In genomic region chr13:53442168-53442980, GRCm38 (mm10) we compare ENCODE assay signal across 8 mouse cellular contexts. TPM values are rescaled to one million over a fixed set of nuclear protein-coding genes. Genes with fewer than 3 reads are reported as not detected.
DNase-seq lines count a peak whose midpoint lies in the region; ATAC-seq and TF ChIP-seq lines count a peak whose summit lies in the region.

No protein-coding gene starts in this region.

- H3K4me1 ChIP-seq in embryonic fibroblast, embryonic 13.5 days (ENCODE audit: control insufficient read depth, insufficient read depth, low read length), result no peaks in the 10 kb centered on the region
- peaks cover 3% of the 10 kb centered on the region; the same call in 1 of the 2 replicates for H3K4me1 ChIP-seq in hindbrain, postnatal 0 days (ENCODE audit: insufficient read depth, low read length)
- H3K4me1 ChIP-seq in liver, adult 2 months (ENCODE audit: control insufficient read depth, insufficient read depth, low read length), result no peaks in the 10 kb centered on the region

- H3K27ac ChIP-seq in embryonic fibroblast, embryonic 13.5 days (ENCODE audit: insufficient read depth, low read length), result no peak overlapping the region
- H3K27ac ChIP-seq in hindbrain, postnatal 0 days, result no peak overlapping the region
- no peak overlapping the region for H3K27ac ChIP-seq in liver, adult 2 months (replicated peaks; ENCODE audit: insufficient read depth, low read depth, low read length)

- no peaks in the 10 kb centered on the region for H3K9me3 ChIP-seq in hindbrain, postnatal 0 days (ENCODE audit: low read length)

- no peak for TF ChIP-seq POLR2A in embryonic fibroblast, embryonic 13.5 days (IDR thresholded peaks at IDR 0.05; ENCODE audit: low read depth, low read length)
- no peak for TF ChIP-seq POLR2A in liver, adult 2 months (IDR thresholded peaks at IDR 0.05; ENCODE audit: extremely low read depth, insufficient read depth, low read length)

- H3K9ac ChIP-seq in hindbrain, postnatal 0 days (replicated peaks; ENCODE audit: low read length), result no peak overlapping the region
- H3K9ac ChIP-seq in liver, adult 2 months (ENCODE audit: low read depth, low read length), result no peak overlapping the region

- peak; percentile 77 for ATAC-seq in hindbrain, postnatal 0 days

- intact Hi-C loops in gastrocnemius, postnatal 36 days (cut with DNase I), result no loop called here

- no peaks in the 10 kb centered on the region for H3K27me3 ChIP-seq in hindbrain, postnatal 0 days (ENCODE audit: insufficient read depth, low read length)
- no peaks in the 10 kb centered on the region; the same call in 1 of the 2 replicates for H3K27me3 ChIP-seq in liver, adult 2 months (ENCODE audit: control insufficient read depth, insufficient read depth, low read length)

- no peak overlapping the region for H3K4me3 ChIP-seq in embryonic fibroblast, embryonic 13.5 days (ENCODE audit: insufficient read depth, low read length)
- no peak overlapping the region for H3K4me3 ChIP-seq in hindbrain, postnatal 0 days (ENCODE audit: low read length)
- H3K4me3 ChIP-seq in liver, adult 2 months (ENCODE audit: insufficient read depth, low read depth, low read length), result no peak overlapping the region

- H3K79me2 ChIP-seq in liver, adult 2 months (ENCODE audit: control insufficient read depth, insufficient read depth, low read length), result no peaks in the 10 kb centered on the region

- H3K36me3 ChIP-seq in hindbrain, postnatal 0 days (ENCODE audit: insufficient read depth, low read length), result no peaks in the 10 kb centered on the region
- no peaks in the 10 kb centered on the region for H3K36me3 ChIP-seq in liver, adult 2 months (ENCODE audit: control insufficient read depth, insufficient read depth, low read length)

- 25% methylated on average over 25 of the region's 25 CpGs for WGBS in hindbrain, postnatal 0 days
- 42% methylated on average over 25 of the region's 25 CpGs for WGBS in liver, adult 2 months

- peak; percentile 16 to 69 for DNase-seq in adrenal gland, adult (ENCODE audit: inconsistent age in 2 of 2, low spot score in 1 of 2)
- no peak for DNase-seq in adrenal gland, postnatal 4 days (ENCODE audit: low spot score in 2 of 2)
- DNase-seq in 3T3-L1 (ENCODE audit: low read depth, low spot score), result peak; percentile 14
- DNase-seq in hindbrain, postnatal 0 days (ENCODE audit: low spot score), result peak; percentile 81
- DNase-seq in liver, adult 2 months (ENCODE audit: extremely low read depth, low read depth, low spot score), result no peak
- peak; percentile 61 for DNase-seq in right cerebral cortex, postnatal 14 days
- DNase-seq in gastrocnemius, postnatal 36 days, result no peak

- peak; percentile 49; the same call in 1 of the 2 replicates for TF ChIP-seq CTCF in embryonic fibroblast, embryonic 13.5 days (IDR thresholded peaks at IDR 0.05; ENCODE audit: borderline replicate concordance, insufficient read depth, low read length)
- TF ChIP-seq CTCF in hindbrain, postnatal 0 days (IDR thresholded peaks at IDR 0.05; ENCODE audit: low read depth), result peak; percentile 80
- TF ChIP-seq CTCF in liver, adult 2 months (IDR thresholded peaks at IDR 0.05; ENCODE audit: low read depth, low read length), result peak; percentile 24; the same call in 1 of the 2 replicates

- peak overlapping the region; percentile 47 for H3K4me2 ChIP-seq in hindbrain, postnatal 0 days (ENCODE audit: low read depth, low read length)

RNA-seq across cellular contexts. Expression of gene Msx2, which starts 30.5 kb away (rescaled TPM):
- under 1 TPM; 0.22 to 0.59 TPM for total RNA-seq in adrenal gland, postnatal 4 days (2021)
- 2.8 and 3.6 TPM in 2 replicates for polyA plus RNA-seq in embryonic fibroblast, embryonic 13.5 days (2011; ENCODE audit: insufficient read length, low read depth, missing spikeins)
- total RNA-seq in hindbrain, postnatal 0 days (2014; rRNA removed), result 3.1 and 4.4 TPM in 2 replicates
- 5.1 and 5.3 TPM in 2 replicates for polyA plus RNA-seq in hindbrain, postnatal 0 days (2015; fragmentation: Nextera tagmentation; extraction: Ambion mirVana)
- 0.07 TPM in 1 of 2 replicates, not detected in the other for total RNA-seq in liver, adult 2 months (2014; rRNA removed)
- polyA plus RNA-seq in liver, adult 2 months (2012; rRNA removed), result not detected in 2 replicates
- total RNA-seq in gastrocnemius, postnatal 36 days (2021), result not detected

Comparison
In these comparisons a context has a peak if more than half of its experiments do, and no peak if none do; other contexts are left out.
1. DNase-seq: peak in adrenal gland, adult (2 of 2), 3T3-L1 (single experiment), hindbrain, postnatal 0 days (single experiment) and right cerebral cortex, postnatal 14 days (single experiment); none in adrenal gland, postnatal 4 days (0 of 2), liver, adult 2 months (single experiment) and gastrocnemius, postnatal 36 days (0 of 2).
2. CTCF ChIP-seq: peak in every context shown above with its lines; median percentile 80 in hindbrain, postnatal 0 days; 49 in embryonic fibroblast, embryonic 13.5 days; 24 in liver, adult 2 months.